In the genomic region with DNA sequence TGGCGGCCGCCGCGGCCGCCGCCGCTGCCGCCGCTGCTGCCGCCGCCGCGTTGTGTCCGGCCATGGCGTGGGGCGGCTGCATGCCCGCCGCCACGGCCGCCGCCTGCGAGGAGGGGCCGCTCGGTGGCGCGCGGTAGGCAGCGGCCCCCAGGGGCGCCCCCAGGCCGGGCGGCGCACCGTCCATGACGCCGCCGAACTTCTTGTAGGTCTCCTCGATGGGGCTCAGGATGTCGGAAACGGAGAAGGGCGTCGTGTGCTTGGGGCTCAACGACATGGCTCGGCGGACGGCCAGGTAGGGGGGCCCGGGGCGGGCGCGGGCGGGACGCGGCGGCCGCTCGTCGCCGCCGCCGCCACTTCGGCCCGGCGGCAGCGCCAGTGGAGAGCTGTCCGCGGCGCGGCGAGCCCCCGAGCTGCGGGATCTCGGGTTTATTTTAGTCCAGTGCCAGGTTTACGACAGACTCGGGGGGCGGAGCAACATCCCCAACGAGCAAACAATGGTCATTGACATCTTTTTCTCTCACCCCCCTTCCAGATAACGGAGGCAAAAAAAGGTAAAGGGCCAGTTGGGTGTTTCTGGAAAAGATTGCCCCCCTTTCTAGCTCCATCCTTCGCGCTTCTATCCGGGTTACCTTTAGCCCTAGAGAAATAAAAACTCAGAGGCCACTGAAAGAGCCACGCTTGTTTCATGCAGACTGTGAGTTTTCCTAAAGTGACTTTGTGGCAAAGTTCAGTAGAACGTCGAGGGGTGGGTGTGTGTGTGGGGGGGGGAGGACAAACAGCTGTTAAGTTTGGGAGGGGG, we compare ENCODE assay signal across 8 mouse cellular contexts. TPM values are rescaled to one million over a fixed set of nuclear protein-coding genes. Genes with fewer than 3 reads are reported as not detected.
DNase-seq lines count a peak whose midpoint lies in the region; ATAC-seq and TF ChIP-seq lines count a peak whose summit lies in the region.

TSS of gene Nkx2-4 (minus strand) at position 374 of the 799 bp plus-strand sequence.

- H3K27me3 ChIP-seq in embryonic facial prominence, embryonic 11.5 days (ENCODE audit: control insufficient read depth, insufficient read depth, low read length): peaks cover 37% of the 10 kb centered on the region
- peaks cover 47% of the 10 kb centered on the region for H3K27me3 ChIP-seq in hindbrain, embryonic 16.5 days (replicated peaks; ENCODE audit: control insufficient read depth, insufficient read depth, low read length)
- peaks cover 49% of the 10 kb centered on the region for H3K27me3 ChIP-seq in lung, postnatal 0 days (replicated peaks; ENCODE audit: insufficient read depth, low read length)

- no peak for TF ChIP-seq CTCF in lung, postnatal 0 days (IDR thresholded peaks at IDR 0.05)

- H3K4me1 ChIP-seq in embryonic facial prominence, embryonic 11.5 days (ENCODE audit: control insufficient read depth, insufficient read depth, low read length): peaks cover 8% of the 10 kb centered on the region
- peaks cover 4% of the 10 kb centered on the region; the same call in 1 of the 2 replicates for H3K4me1 ChIP-seq in hindbrain, embryonic 16.5 days (ENCODE audit: control insufficient read depth, insufficient read depth, low read depth, low read length)
- H3K4me1 ChIP-seq in lung, postnatal 0 days (ENCODE audit: insufficient read depth, low read depth, low read length): no peaks in the 10 kb centered on the region; the same call in 1 of the 2 replicates

- peak within 1 kb of the TSS; percentile 13 for H3K9ac ChIP-seq in embryonic facial prominence, embryonic 11.5 days (replicated peaks; ENCODE audit: low read length)
- H3K9ac ChIP-seq in hindbrain, embryonic 16.5 days (ENCODE audit: low read depth, low read length): no peak within 1 kb of the TSS
- H3K9ac ChIP-seq in lung, postnatal 0 days (replicated peaks; ENCODE audit: low read depth): no peak within 1 kb of the TSS

- peak within 1 kb of the TSS; percentile 39 for H3K4me2 ChIP-seq in embryonic facial prominence, embryonic 11.5 days (ENCODE audit: low read depth, low read length)
- peak within 1 kb of the TSS; percentile 50 for H3K4me2 ChIP-seq in hindbrain, embryonic 16.5 days (ENCODE audit: low read length)
- H3K4me2 ChIP-seq in lung, postnatal 0 days (replicated peaks; ENCODE audit: low read depth, low read length): peak within 1 kb of the TSS; percentile 66

- no peak for TF ChIP-seq EP300 in lung, postnatal 0 days (IDR thresholded peaks at IDR 0.05)

- H3K36me3 ChIP-seq in embryonic facial prominence, embryonic 11.5 days (replicated peaks; ENCODE audit: control insufficient read depth, insufficient read depth, low read depth, low read length): no peaks in the 10 kb centered on the region
- no peaks in the 10 kb centered on the region for H3K36me3 ChIP-seq in hindbrain, embryonic 16.5 days (ENCODE audit: control insufficient read depth, insufficient read depth, low read length)
- H3K36me3 ChIP-seq in lung, postnatal 0 days (ENCODE audit: insufficient read depth, low read length): no peaks in the 10 kb centered on the region

- H3K9me3 ChIP-seq in embryonic facial prominence, embryonic 11.5 days (replicated peaks; ENCODE audit: control insufficient read depth, low read length): no peaks in the 10 kb centered on the region
- no peaks in the 10 kb centered on the region for H3K9me3 ChIP-seq in hindbrain, embryonic 16.5 days (ENCODE audit: control insufficient read depth, low read length)
- H3K9me3 ChIP-seq in lung, postnatal 0 days (ENCODE audit: low read length): no peaks in the 10 kb centered on the region

- H3K4me3 ChIP-seq in embryonic facial prominence, embryonic 11.5 days (ENCODE audit: low read depth, low read length): peak within 1 kb of the TSS; percentile 23
- H3K4me3 ChIP-seq in hindbrain, embryonic 16.5 days (ENCODE audit: low read length): peak within 1 kb of the TSS; percentile 31
- peak within 1 kb of the TSS; percentile 46 for H3K4me3 ChIP-seq in lung, postnatal 0 days (ENCODE audit: low read depth, low read length)

- WGBS in embryonic facial prominence, embryonic 11.5 days: under 1% methylated on average over 67 of the region's 82 CpGs
- under 1% methylated on average over 47 of the region's 82 CpGs for WGBS in hindbrain, embryonic 16.5 days
- WGBS in lung, postnatal 0 days: 1% methylated on average over 67 of the region's 82 CpGs

- no peak within 1 kb of the TSS; the same call in 1 of the 2 replicates for H3K27ac ChIP-seq in embryonic facial prominence, embryonic 11.5 days (replicated peaks; ENCODE audit: low read depth, low read length)
- H3K27ac ChIP-seq in hindbrain, embryonic 16.5 days (ENCODE audit: low read depth, low read length): no peak within 1 kb of the TSS
- H3K27ac ChIP-seq in lung, postnatal 0 days (ENCODE audit: low read length): no peak within 1 kb of the TSS

- 0 out of 2 replicates have a peak, but pooled peaks have one; percentile 16 for ATAC-seq in embryonic facial prominence, embryonic 11.5 days (replicated peaks; ENCODE audit: insufficient number of reproducible peaks, low FRiP score, low TSS enrichment, low read depth)
- 0 out of 2 replicates have a peak, but pooled peaks have one; percentile 24 for ATAC-seq in hindbrain, embryonic 16.5 days
- ATAC-seq in lung, postnatal 0 days: no peak; the same call in 1 of the 2 replicates

- peak; percentile 50 for DNase-seq in retina, postnatal 1 day
- DNase-seq in retina, embryonic 14.5 days (ENCODE audit: low spot score): no peak
- DNase-seq in embryonic facial prominence, embryonic 11.5 days (ENCODE audit: low spot score): peak; percentile 38
- no peak for DNase-seq in lung, postnatal 0 days (ENCODE audit: low spot score)
- no peak for DNase-seq in left cerebral cortex, adult 9 months (ENCODE audit: low spot score in 2 of 2)
- DNase-seq in yolk sac, embryonic 10.5 days (ENCODE audit: low spot score): no peak
- no peak for DNase-seq in frontal cortex, postnatal 36 days (ENCODE audit: low spot score in 2 of 2)

RNA-seq across cellular contexts. Expression of gene Nkx2-4, which starts in this region (rescaled TPM):
- polyA plus RNA-seq in embryonic facial prominence, embryonic 11.5 days (2014; fragmentation: Nextera tagmentation; extraction: Ambion mirVana): 0.56 and 1.0 TPM in 2 replicates
- not detected in 2 replicates for polyA plus RNA-seq in hindbrain, embryonic 16.5 days (2015; fragmentation: Nextera tagmentation; extraction: Ambion mirVana)
- polyA plus RNA-seq in lung, postnatal 0 days (2015; fragmentation: Nextera tagmentation; extraction: Ambion mirVana): not detected in 2 replicates

Comparison
In these comparisons a context has a peak if more than half of its experiments do, and no peak if none do; other contexts are left out.
1. DNase-seq: peak in retina, postnatal 1 day (single experiment) and embryonic facial prominence, embryonic 11.5 days (single experiment); none in retina, embryonic 14.5 days (single experiment), lung, postnatal 0 days (single experiment), left cerebral cortex, adult 9 months (0 of 2), yolk sac, embryonic 10.5 days (single experiment) and frontal cortex, postnatal 36 days (0 of 2).
2. Peak in ATAC-seq, H3K4me3 ChIP-seq and H3K4me2 ChIP-seq in hindbrain, embryonic 16.5 days; RNA of the gene not detected or under 1 TPM.
3. Peak in every context shown above with its lines, with median percentiles within 50 percentile points of each other: H3K4me2 ChIP-seq and H3K4me3 ChIP-seq.